Mouse (Mus musculus) cortical plate, adult 2 months (tissue): ENCODE data around the gene Gng8.

ENCODE experiments used
- CTCF ChIP-seq: fragments of 200-500 bp; IDR thresholded peaks from 2 replicates; pipeline ENCODE4 v1.5.1; 2011; ENCODE audit warnings: mild to moderate bottlenecking, control low read depth, low read length; ENCODE audit not compliant: insufficient read depth; ENCODE audit errors: extremely low read depth
- POLR2A ChIP-seq: fragments of 200-500 bp; IDR thresholded peaks from 2 replicates; pipeline ENCODE4 v1.6.1; 2011; ENCODE audit warnings: mild to moderate bottlenecking, low read length, control low read depth; ENCODE audit not compliant: insufficient read depth; ENCODE audit errors: extremely low read depth

- TF ChIP-seq CTCF (no peak), POLR2A (no peak)
Observed at GRCm38 (mm10) chr7:16908367-16908766, 16.8 kb downstream of the Gng8 start.
